Mouse (Mus musculus) liver, embryonic 14.5 days (tissue): ENCODE results near the gene Dnmt3a. TPM values are rescaled to one million over a fixed set of nuclear protein-coding genes. Genes with fewer than 3 reads are reported as not detected.

Source experiments
- ATAC-seq: fragments of 200-750 bp; cut with Nextera tagmentation; 2 replicates; pipeline ENCODE4 v1.8.0; 2017; ENCODE audit warnings: moderate number of reproducible peaks, mild to moderate bottlenecking, moderate library complexity; ENCODE audit not compliant: insufficient read depth
- DNase-seq, 3 experiments: peaks; one replicate each; pipeline ENCODE4 v3.0.0-alpha.2; 2012 to 2013; ENCODE audit warnings: low read depth in 3 of 3, low spot score in 3 of 3
- H3K27ac ChIP-seq: fragments of 300-500 bp; sonication (generic); 2 replicates; pipeline ENCODE4 v1.5.1; 2014; ENCODE audit warnings: moderate library complexity, mild to moderate bottlenecking, control low read depth, inconsistent platforms
- H3K27me3 ChIP-seq: fragments of 300-500 bp; sonication (generic); 2 replicates; pipeline ENCODE4 v1.6.1; 2014; ENCODE audit warnings: mild to moderate bottlenecking, low read length, moderate library complexity; ENCODE audit not compliant: control insufficient read depth, insufficient read depth
- H3K36me3 ChIP-seq: fragments of 300-500 bp; sonication (generic); replicated peaks from 2 replicates; pipeline ENCODE4 v1.6.1; 2014; ENCODE audit warnings: low read depth; ENCODE audit not compliant: control insufficient read depth, insufficient read depth
- H3K4me1 ChIP-seq, 2 experiments: fragments of 200-500 bp in 1 of 2; fragments of 300-500 bp in 1 of 2; sonication (generic) in 1 of 2; replicated peaks; 2 replicates each; pipeline ENCODE4 v1.6.1; 2012 to 2014; ENCODE audit warnings: antibody characterized with exemption in 1 of 2, inconsistent platforms in 1 of 2, low read length in 1 of 2; ENCODE audit not compliant: control insufficient read depth in 2 of 2, insufficient read depth in 2 of 2
- H3K4me2 ChIP-seq: fragments of 300-500 bp; sonication (generic); 2 replicates; pipeline ENCODE4 v1.6.1; 2014; ENCODE audit warnings: low read depth, mild to moderate bottlenecking, control low read depth, moderate library complexity
- H3K4me3 ChIP-seq, 2 experiments: fragments of 200-500 bp in 1 of 2; fragments of 300-500 bp in 1 of 2; sonication (generic) in 1 of 2; 2 replicates each; pipeline ENCODE4 v1.5.1; 2012 to 2014; ENCODE audit warnings: low read depth in 2 of 2, low read length in 2 of 2, mild to moderate bottlenecking in 2 of 2, control low read depth in 1 of 2, inconsistent platforms in 1 of 2, moderate library complexity in 1 of 2; ENCODE audit not compliant: insufficient read depth in 1 of 2
- H3K9ac ChIP-seq: fragments of 300-500 bp; sonication (generic); replicated peaks from 2 replicates; pipeline ENCODE4 v1.6.1; 2014; ENCODE audit warnings: mild to moderate bottlenecking, control low read depth, moderate library complexity
- H3K9me3 ChIP-seq: fragments of 300-500 bp; sonication (generic); 2 replicates; pipeline ENCODE4 v1.6.1; 2016; ENCODE audit warnings: low read length, mixed read lengths; ENCODE audit not compliant: control insufficient read depth
- CTCF ChIP-seq: IDR thresholded peaks from 2 replicates; pipeline ENCODE4 v1.5.1; 2016; ENCODE audit warnings: antibody characterized with exemption, low read depth, control low read depth
- EP300 ChIP-seq: IDR thresholded peaks from 2 replicates; pipeline ENCODE4 v1.6.1; 2016; ENCODE audit warnings: antibody characterized with exemption, low read depth
- WGBS: fragments of 180-500 bp; shearing (Covaris S2); extraction: QIAGEN DNeasy Blood & Tissue Kit; methylation state at CpG from one replicate; pipeline ENCODE4 v1.1.7; 2014; ENCODE audit not compliant: insufficient replicate concordance; 5-methylcytosine and 5-hydroxymethylcytosine counted together
- polyA plus RNA-seq, 2 experiments: library from polyadenylated mRNA; depleted of rRNA in 1 of 2; stranded (reverse) in 1 of 2; unstranded in 1 of 2; fragments of >200 nt; fragmentation: Nextera tagmentation in 1 of 2; extraction: Ambion mirVana in 1 of 2; gene quantifications; 2 replicates each; pipeline versions ENCODE4 v1.2.1 to v1.2.3; 2012 to 2014

The Dnmt3a gene
- polyA plus RNA-seq, 2 experiments = 5.3 to 12.8 TPM

DNA sequence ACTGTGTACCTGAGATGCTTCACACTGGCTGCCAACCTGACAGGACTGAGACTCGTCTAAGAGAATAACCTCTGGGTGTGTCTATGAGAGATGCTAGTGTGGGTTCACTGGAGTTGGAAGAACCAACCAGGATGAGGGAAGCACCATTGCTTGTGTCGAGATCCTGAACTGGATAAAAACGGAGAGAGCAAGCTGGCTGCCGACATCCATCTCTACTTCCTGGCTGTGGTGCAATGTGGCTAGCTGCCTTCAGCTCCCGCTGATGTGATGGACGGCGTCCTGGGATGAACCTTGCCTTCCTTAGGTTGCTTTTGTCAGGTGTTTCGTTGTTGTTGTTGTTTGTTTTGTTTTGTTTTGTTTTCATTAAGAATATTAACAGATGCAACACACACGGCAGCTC lies 52.0 kb downstream of the Dnmt3a start:
- Histone ChIP-seq H3K4me1 (peaks cover 3 to 21% of the 10 kb centered on the region in 2 experiments; a peak in 3 of 4 replicates), H3K9me3 (no peaks in the 10 kb centered on the region)
- no peak for ATAC-seq

DNA sequence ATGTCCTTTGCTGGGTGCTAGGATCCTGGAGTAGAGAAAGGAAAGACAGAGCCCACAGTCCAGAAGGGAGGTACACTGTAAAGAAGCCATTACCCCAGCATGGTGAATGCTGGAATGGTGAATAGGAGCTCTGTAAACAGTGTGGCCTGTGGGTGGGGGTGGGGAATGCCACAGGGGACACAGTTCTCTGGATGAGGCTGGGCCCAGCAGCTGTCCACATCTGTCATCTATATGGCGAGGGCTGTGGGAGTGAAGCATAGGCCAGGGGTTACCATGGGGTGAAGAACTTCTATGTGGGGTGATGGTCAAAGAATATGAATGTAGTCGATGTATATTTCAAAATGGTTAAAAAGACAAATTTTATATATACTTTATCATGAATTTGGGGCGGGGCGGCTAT lies 52.9 kb downstream of the Dnmt3a start:
- 73% methylated on average over 4 of the region's 4 CpGs for WGBS
- DNase-seq = no peak
- H3K27ac ChIP-seq = no peak overlapping the region
- ATAC-seq = no peak
- TF ChIP-seq CTCF (no peak), EP300 (no peak)
- no peak overlapping the region for H3K4me3 ChIP-seq
- no peak overlapping the region for H3K4me2 ChIP-seq
- H3K4me1 ChIP-seq = peaks cover 3 to 21% of the 10 kb centered on the region in 2 experiments; a peak in 3 of 4 replicates
- H3K9me3 ChIP-seq = no peaks in the 10 kb centered on the region
- H3K9ac ChIP-seq = no peak overlapping the region
- H3K27me3 ChIP-seq = no peaks in the 10 kb centered on the region
- no peaks in the 10 kb centered on the region for H3K36me3 ChIP-seq

More for the DNA sequence above, 52.0 kb downstream of the Dnmt3a start:
- Histone ChIP-seq H3K4me2 (no peak overlapping the region), H3K27me3 (no peaks in the 10 kb centered on the region), H3K4me3 (no peak overlapping the region), H3K27ac (no peak overlapping the region), H3K36me3 (no peaks in the 10 kb centered on the region), H3K9ac (no peak overlapping the region)
- WGBS = 66% methylated on average over 9 of the region's 9 CpGs
- no peak for TF ChIP-seq EP300
- no peak for TF ChIP-seq CTCF
- DNase-seq = no peak

DNA sequence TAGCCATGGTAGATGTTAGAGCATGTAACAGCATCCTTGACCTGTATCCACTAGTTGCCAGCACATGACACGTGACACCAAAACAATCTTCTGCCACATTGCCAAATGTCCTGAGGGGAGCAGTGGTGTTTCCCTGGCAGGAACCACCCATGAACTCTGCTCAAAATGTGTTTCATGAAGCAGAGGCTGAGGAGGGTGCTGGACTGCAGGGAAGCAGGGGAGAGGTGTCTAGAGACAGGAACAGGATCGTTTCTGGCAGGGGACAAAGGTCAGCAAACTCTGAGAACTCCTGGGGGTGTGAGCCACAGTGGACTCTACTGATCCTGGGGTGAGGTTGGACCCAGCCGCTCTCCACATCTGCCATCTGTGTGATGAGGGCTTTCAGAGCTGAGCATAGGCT lies 53.7 kb downstream of the Dnmt3a start:
- H3K27ac ChIP-seq = no peak overlapping the region
- no peaks in the 10 kb centered on the region for H3K36me3 ChIP-seq
- TF ChIP-seq CTCF (no peak), EP300 (no peak)
- peaks cover 3 to 21% of the 10 kb centered on the region in 2 experiments; a peak in 3 of 4 replicates for H3K4me1 ChIP-seq
- no peak overlapping the region for H3K4me2 ChIP-seq
- H3K27me3 ChIP-seq = no peaks in the 10 kb centered on the region
- 56% methylated on average over 3 of the region's 3 CpGs for WGBS
- no peak overlapping the region for H3K4me3 ChIP-seq
- ATAC-seq = no peak
- no peak overlapping the region for H3K9ac ChIP-seq
- DNase-seq = no peak
- H3K9me3 ChIP-seq = no peaks in the 10 kb centered on the region

DNA sequence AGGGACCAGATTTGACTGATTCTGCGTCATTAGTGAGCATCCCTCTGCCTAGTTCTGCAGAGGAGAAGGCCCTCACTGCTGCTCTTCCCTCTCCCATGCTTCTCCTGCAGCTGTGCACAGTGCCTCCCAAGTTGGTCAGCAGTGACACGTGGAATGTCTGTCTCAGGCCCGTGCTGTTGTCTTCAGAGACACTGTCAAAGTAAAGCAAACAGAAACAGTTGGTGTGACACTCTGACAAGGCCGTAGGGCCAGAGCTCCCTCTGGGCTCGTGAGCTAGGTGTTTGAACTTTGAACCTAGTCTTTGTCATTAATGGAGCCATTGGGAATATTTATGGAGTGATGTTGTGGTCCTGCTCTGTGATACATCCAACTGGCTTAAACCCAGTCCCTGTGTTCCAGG lies 54.2 kb downstream of the Dnmt3a start:
- no peak overlapping the region for H3K4me3 ChIP-seq
- DNase-seq (no peak), ATAC-seq (no peak)
- peaks cover 3 to 18% of the 10 kb centered on the region in 2 experiments; a peak in 3 of 4 replicates for H3K4me1 ChIP-seq
- no peaks in the 10 kb centered on the region for H3K36me3 ChIP-seq
- H3K9me3 ChIP-seq = no peaks in the 10 kb centered on the region
- no peak for TF ChIP-seq CTCF
- no peak for TF ChIP-seq EP300
- 55% methylated on average over 5 of the region's 5 CpGs for WGBS
- no peaks in the 10 kb centered on the region for H3K27me3 ChIP-seq
- no peak overlapping the region for H3K9ac ChIP-seq
- no peak overlapping the region for H3K4me2 ChIP-seq
- no peak overlapping the region for H3K27ac ChIP-seq

DNA sequence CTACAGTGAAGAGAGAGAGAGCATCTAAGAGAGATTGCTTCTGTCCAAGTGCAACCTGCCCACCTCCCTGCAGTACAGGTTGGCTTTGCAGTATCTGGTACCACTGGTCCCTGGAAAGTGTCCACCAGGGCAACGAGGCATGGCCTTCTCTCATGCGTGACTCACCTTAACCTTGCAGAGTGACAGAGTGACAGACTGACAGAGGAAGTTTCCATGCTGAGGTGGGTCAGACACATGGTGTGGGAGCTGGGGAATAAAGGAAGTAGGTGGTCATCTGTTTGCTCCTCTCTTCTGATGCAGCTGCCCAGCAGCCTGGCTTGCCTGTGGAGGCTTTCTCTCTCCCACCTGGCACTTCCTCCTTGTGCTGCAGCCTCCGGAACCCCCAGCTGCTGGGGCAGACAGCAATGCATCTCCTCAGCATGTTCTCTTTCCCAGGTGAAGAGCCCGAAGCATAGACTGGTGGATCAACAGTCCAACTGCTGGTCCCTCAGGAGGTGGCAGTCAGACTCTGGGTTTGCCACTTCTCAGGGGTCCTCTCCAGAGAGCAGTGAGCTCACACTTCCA lies 55.9 kb downstream of the Dnmt3a start:
- Histone ChIP-seq H3K27me3 (no peaks in the 10 kb centered on the region), H3K9ac (no peak overlapping the region), H3K27ac (no peak overlapping the region), H3K9me3 (no peaks in the 10 kb centered on the region), H3K4me2 (no peak overlapping the region), H3K4me1 (peaks cover 0 to 8% of the 10 kb centered on the region in 2 experiments; a peak in 2 of 4 replicates), H3K36me3 (no peaks in the 10 kb centered on the region), H3K4me3 (no peak overlapping the region)
- no peak for DNase-seq
- TF ChIP-seq EP300 (no peak), CTCF (no peak)
- 31% methylated on average over 4 of the region's 4 CpGs for WGBS
- no peak for ATAC-seq
